Mouse (Mus musculus) 3134 (cell line): Measurements from ENCODE around the gene Rps29.
A peak's percentile ranks its signal among the peaks of the same experiment; 100 is the strongest.
"Not testable (repeated sequence)": the region's sequence is repeated elsewhere in the genome, so short reads cannot be mapped to it uniquely, and the experiment has no call there.

ENCODE experiments used
- DNase-seq: peaks from one replicate; pipeline ENCODE4 v3.0.0-alpha.2; 2011; ENCODE audit warnings: low spot score; ENCODE audit not compliant: insufficient read length; ENCODE audit errors: extremely low read depth

The Rps29 gene

GRCm38 (mm10) chr12:69181800-69182199 lies 22.8 kb upstream of the Rps29 start:
- DNase-seq: no peak

GRCm38 (mm10) chr12:69179371-69179770 lies 20.4 kb upstream of the Rps29 start:
- no peak for DNase-seq

- no peak for DNase-seq
Measured at GRCm38 (mm10) chr12:69177526-69177925, 18.5 kb upstream of the Rps29 start.

GRCm38 (mm10) chr12:69175975-69176374 lies 17.0 kb upstream of the Rps29 start:
- DNase-seq: no peak

GRCm38 (mm10) chr12:69171307-69171706 lies 12.3 kb upstream of the Rps29 start:
- DNase-seq: no peak

GRCm38 (mm10) chr12:69168461-69169106 lies 9.6 kb upstream of the Rps29 start, which contains the start of gene Lrr1:
Gene Lrr1, plus strand, starts transcription at chr12:69168814.
- peak; percentile 94 for DNase-seq

- DNase-seq: no peak
Measured at GRCm38 (mm10) chr12:69167656-69168460, 8.9 kb upstream of the Rps29 start.

- not testable (repeated sequence) for DNase-seq
Measured at GRCm38 (mm10) chr12:69166861-69167581, 8.0 kb upstream of the Rps29 start.

- no peak for DNase-seq
Measured at GRCm38 (mm10) chr12:69164904-69165303, 5.9 kb upstream of the Rps29 start.

GRCm38 (mm10) chr12:69163586-69163985 lies 4.6 kb upstream of the Rps29 start:
- DNase-seq: not testable (repeated sequence)

- DNase-seq: not testable (repeated sequence)
Measured at GRCm38 (mm10) chr12:69160677-69161076, 1.7 kb upstream of the Rps29 start.

- DNase-seq: peak; percentile 79
Measured at GRCm38 (mm10) chr12:69159578-69159940, 573 bp upstream of the Rps29 start.

GRCm38 (mm10) chr12:69158366-69158764 lies 621 bp downstream of the Rps29 start:
- no peak for DNase-seq

- no peak for DNase-seq
Measured at GRCm38 (mm10) chr12:69157107-69157506, 1.9 kb downstream of the Rps29 start.

- no peak for DNase-seq
Measured at GRCm38 (mm10) chr12:69156436-69156835, 2.5 kb downstream of the Rps29 start.

GRCm38 (mm10) chr12:69155923-69156322 lies 3.1 kb downstream of the Rps29 start:
- DNase-seq: no peak

GRCm38 (mm10) chr12:69150049-69150448 lies 8.9 kb downstream of the Rps29 start:
- no peak for DNase-seq

- no peak for DNase-seq
Measured at GRCm38 (mm10) chr12:69147166-69147735, 11.7 kb downstream of the Rps29 start.

GRCm38 (mm10) chr12:69143460-69143859 lies 15.5 kb downstream of the Rps29 start:
- DNase-seq: no peak

GRCm38 (mm10) chr12:69139841-69140240 lies 19.1 kb downstream of the Rps29 start:
- DNase-seq: no peak

GRCm38 (mm10) chr12:69139201-69139600 lies 19.8 kb downstream of the Rps29 start:
- no peak for DNase-seq
